Mouse (Mus musculus) mesoderm, embryonic 11.5 days (tissue): ENCODE data around the gene Stkld1.
"Not testable (repeated sequence)": the region's sequence is repeated elsewhere in the genome, so short reads cannot be mapped to it uniquely, and the experiment has no call there.

Source experiments
- DNase-seq: peaks from one replicate; pipeline ENCODE4 v3.0.0-alpha.2; 2012; ENCODE audit warnings: low read depth, low spot score

Gene Stkld1

GRCm38 (mm10) chr2:26933304-26934055, at the start of gene Stkld1, which contains the start of gene Surf4:
Stkld1 (plus strand) TSS chr2:26934047.
Surf4 (minus strand) TSS chr2:26933928.
- peak; percentile 92 for DNase-seq

- DNase-seq: not testable (repeated sequence)
Observed at GRCm38 (mm10) chr2:26885541-26885940, 48.3 kb upstream of the Stkld1 start.

GRCm38 (mm10) chr2:26886170-26886569, 47.7 kb upstream of the Stkld1 start:
- DNase-seq: not testable (repeated sequence)

- DNase-seq: no peak
Observed at GRCm38 (mm10) chr2:26895898-26896297, 37.9 kb upstream of the Stkld1 start.

GRCm38 (mm10) chr2:26900731-26901130, 33.1 kb upstream of the Stkld1 start:
- no peak for DNase-seq

- DNase-seq: no peak
Observed at GRCm38 (mm10) chr2:26901834-26902400, 31.9 kb upstream of the Stkld1 start.

- DNase-seq: peak; percentile 96
Observed at GRCm38 (mm10) chr2:26902467-26903220, 31.2 kb upstream of the Stkld1 start, which contains the start of gene Surf6. Surf6 (minus strand) TSS chr2:26902879.

GRCm38 (mm10) chr2:26903311-26903710, 30.5 kb upstream of the Stkld1 start:
- no peak for DNase-seq

- no peak for DNase-seq
Observed at GRCm38 (mm10) chr2:26905936-26906335, 27.9 kb upstream of the Stkld1 start.

- DNase-seq: no peak
Observed at GRCm38 (mm10) chr2:26906431-26906830, 27.4 kb upstream of the Stkld1 start.

- peak; percentile 50 for DNase-seq
Observed at GRCm38 (mm10) chr2:26907109-26907508, 26.7 kb upstream of the Stkld1 start.

GRCm38 (mm10) chr2:26908710-26909386, 25.0 kb upstream of the Stkld1 start:
- no peak for DNase-seq

GRCm38 (mm10) chr2:26909387-26909784, 24.5 kb upstream of the Stkld1 start:
- no peak for DNase-seq

GRCm38 (mm10) chr2:26910124-26910993, 23.5 kb upstream of the Stkld1 start, which contains the start of the genes Med22 and Rpl7a:
Med22 (minus strand) TSS chr2:26910677.
Rpl7a (plus strand) TSS chr2:26910764.
- DNase-seq: peak; percentile 100

- peak; percentile 76 for DNase-seq
Observed at GRCm38 (mm10) chr2:26910994-26911765, 22.7 kb upstream of the Stkld1 start.

GRCm38 (mm10) chr2:26912253-26912770, 21.5 kb upstream of the Stkld1 start:
- DNase-seq: no peak

GRCm38 (mm10) chr2:26913416-26914147, 20.3 kb upstream of the Stkld1 start:
- DNase-seq: no peak

- no peak for DNase-seq
Observed at GRCm38 (mm10) chr2:26914148-26914941, 19.5 kb upstream of the Stkld1 start.
